Mouse (Mus musculus) limb, embryonic 15.5 days (tissue): ENCODE measurements around the gene Slc39a3. TPM values are rescaled to one million over a fixed set of nuclear protein-coding genes. Genes with fewer than 3 reads are reported as not detected.
A peak's percentile ranks its signal among the peaks of the same experiment; 100 is the strongest.
"Not testable (repeated sequence)": the region's sequence is repeated elsewhere in the genome, so short reads cannot be mapped to it uniquely, and the experiment has no call there.

ENCODE experiments used
- ATAC-seq: fragments of 200-750 bp; cut with Nextera tagmentation; 2 replicates; pipeline ENCODE4 v1.8.0; 2017; ENCODE audit warnings: low read depth, moderate TSS enrichment; ENCODE audit not compliant: insufficient number of reproducible peaks, low FRiP score, low TSS enrichment
- H3K27ac ChIP-seq: fragments of 300-500 bp; sonication (generic); 2 replicates; pipeline ENCODE4 v1.5.1; 2015; ENCODE audit warnings: moderate library complexity, mild to moderate bottlenecking, inconsistent platforms
- H3K27me3 ChIP-seq: fragments of 300-500 bp; sonication (generic); 2 replicates; pipeline ENCODE4 v1.6.1; 2015; ENCODE audit warnings: inconsistent platforms
- H3K36me3 ChIP-seq: fragments of 300-500 bp; sonication (generic); 2 replicates; pipeline ENCODE4 v1.6.1; 2015; ENCODE audit warnings: inconsistent platforms
- H3K4me1 ChIP-seq: fragments of 300-500 bp; sonication (generic); 2 replicates; pipeline ENCODE4 v1.6.1; 2015; ENCODE audit warnings: inconsistent platforms
- H3K4me2 ChIP-seq: fragments of 300-500 bp; sonication (generic); 2 replicates; pipeline ENCODE4 v1.6.1; 2015; ENCODE audit warnings: mild to moderate bottlenecking, inconsistent platforms
- H3K4me3 ChIP-seq: fragments of 300-500 bp; sonication (generic); 2 replicates; pipeline ENCODE4 v1.5.1; 2015; ENCODE audit warnings: mild to moderate bottlenecking, inconsistent platforms
- H3K9ac ChIP-seq: fragments of 300-500 bp; sonication (generic); 2 replicates; pipeline ENCODE4 v1.6.1; 2015; ENCODE audit warnings: inconsistent platforms
- H3K9me3 ChIP-seq: fragments of 300-500 bp; sonication (generic); 2 replicates; pipeline ENCODE4 v1.6.1; 2016; ENCODE audit warnings: inconsistent platforms
- WGBS: fragments of 180-500 bp; shearing (Covaris S2); methylation state at CpG from one replicate; pipeline ENCODE4 v1.1.7; 2015; 5-methylcytosine and 5-hydroxymethylcytosine counted together
- polyA plus RNA-seq: library from polyadenylated mRNA; unstranded; fragments of >200 nt; fragmentation: Nextera tagmentation; extraction: Ambion mirVana; gene quantifications from 2 replicates; pipeline ENCODE4 v1.2.1, GENCODE M21; 2015

Slc39a3 gene
- polyA plus RNA-seq, 1 experiment from 2014 or later = 21.8 TPM

DNA sequence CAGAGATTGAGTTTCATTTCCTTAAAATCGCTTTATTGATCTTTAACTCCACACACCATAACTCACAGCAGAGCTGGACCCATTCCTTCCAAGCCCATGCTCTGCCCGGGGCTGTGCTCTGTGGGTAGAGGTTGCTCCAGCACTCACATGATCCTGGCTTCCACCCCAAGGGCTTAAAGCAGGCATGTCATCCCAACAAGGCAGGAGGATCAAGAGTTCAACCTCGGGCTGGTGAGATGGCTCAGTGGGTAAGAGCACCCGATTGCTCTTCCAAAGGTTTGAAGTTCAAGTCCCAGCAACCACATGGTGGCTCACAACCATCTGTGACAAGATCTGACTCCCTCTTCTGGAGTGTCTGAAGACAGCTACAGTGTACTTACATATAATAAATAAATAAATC is 47.4 kb downstream of the Slc39a3 start:
- not testable (repeated sequence) for H3K4me2 ChIP-seq, ATAC-seq, H3K27ac ChIP-seq, H3K9me3 ChIP-seq, H3K4me3 ChIP-seq, H3K9ac ChIP-seq, H3K36me3 ChIP-seq
- 59% methylated on average over 4 of the region's 4 CpGs for WGBS
- Histone ChIP-seq H3K4me1 (peaks cover 21% of the 10 kb centered on the region), H3K27me3 (peaks cover 25% of the 10 kb centered on the region)

DNA sequence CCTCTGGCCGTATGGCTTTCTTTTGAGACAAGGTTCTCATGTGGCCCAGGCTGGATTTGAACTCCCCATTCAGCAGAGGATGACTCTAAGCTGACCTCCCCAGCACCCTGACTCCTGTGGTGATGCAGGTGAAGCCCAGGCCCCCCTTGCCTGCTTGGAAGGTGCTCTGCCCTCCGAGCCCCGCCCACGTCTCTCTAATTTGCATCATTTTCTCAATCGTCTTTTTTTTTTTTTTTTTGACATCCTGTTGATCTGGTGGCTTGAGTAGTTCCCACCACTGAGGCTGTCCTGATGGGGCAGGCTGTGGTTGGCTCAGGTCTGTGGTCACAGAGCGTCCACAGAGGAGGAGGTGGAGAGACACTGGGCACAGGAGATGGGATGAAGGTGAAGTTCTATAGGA is 47.8 kb downstream of the Slc39a3 start:
- 61% methylated on average over 6 of the region's 6 CpGs for WGBS
- Histone ChIP-seq H3K4me1 (peaks cover 18% of the 10 kb centered on the region), H3K4me3 (no peak overlapping the region), H3K36me3 (no peaks in the 10 kb centered on the region), H3K4me2 (no peak overlapping the region), H3K27ac (no peak overlapping the region), H3K27me3 (peaks cover 25% of the 10 kb centered on the region), H3K9me3 (no peaks in the 10 kb centered on the region), H3K9ac (no peak overlapping the region)
- ATAC-seq = no peak

GRCm38 (mm10) chr10:80987709-80988441 is 49.4 kb downstream of the Slc39a3 start:
- H3K27me3 ChIP-seq = peaks cover 30% of the 10 kb centered on the region
- H3K4me2 ChIP-seq = 0 out of 2 replicates have a peak overlapping the region, but pooled peaks have one; percentile 5

DNA sequence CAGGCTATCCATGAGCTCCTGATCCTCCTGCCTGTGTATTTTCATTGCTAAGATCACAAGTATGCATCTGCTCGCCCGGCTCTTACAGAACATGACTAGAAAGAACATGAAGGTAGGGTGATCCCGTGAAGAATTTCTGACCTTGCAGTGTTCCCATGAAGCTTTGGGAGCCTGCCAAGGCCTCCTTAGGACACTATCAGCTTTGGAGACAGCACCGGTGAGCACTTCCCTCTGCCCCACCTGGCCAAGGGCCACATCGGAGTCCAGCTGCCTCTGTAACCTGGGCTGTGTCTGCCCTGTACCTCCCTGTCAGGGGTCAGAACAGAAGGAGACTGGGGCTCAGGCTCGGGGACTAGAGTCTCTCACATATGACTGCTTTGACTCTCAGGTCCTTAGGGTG is 50.5 kb downstream of the Slc39a3 start:
- Histone ChIP-seq H3K9ac (no peak overlapping the region), H3K4me2 (no peak overlapping the region), H3K4me1 (peaks cover 18% of the 10 kb centered on the region), H3K27me3 (peaks cover 30% of the 10 kb centered on the region), H3K27ac (no peak overlapping the region), H3K9me3 (no peaks in the 10 kb centered on the region), H3K36me3 (no peaks in the 10 kb centered on the region), H3K4me3 (no peak overlapping the region)
- WGBS = 74% methylated on average over 6 of the region's 6 CpGs
- no peak for ATAC-seq

More at GRCm38 (mm10) chr10:80987709-80988441, 49.4 kb downstream of the Slc39a3 start:
- Histone ChIP-seq H3K4me3 (no peak overlapping the region), H3K9ac (no peak overlapping the region), H3K9me3 (no peaks in the 10 kb centered on the region), H3K4me1 (peaks cover 18% of the 10 kb centered on the region), H3K36me3 (no peaks in the 10 kb centered on the region), H3K27ac (peak overlapping the region; percentile 69)
- peak; percentile 84 for ATAC-seq
- WGBS = 9% methylated on average over 10 of the region's 10 CpGs

DNA sequence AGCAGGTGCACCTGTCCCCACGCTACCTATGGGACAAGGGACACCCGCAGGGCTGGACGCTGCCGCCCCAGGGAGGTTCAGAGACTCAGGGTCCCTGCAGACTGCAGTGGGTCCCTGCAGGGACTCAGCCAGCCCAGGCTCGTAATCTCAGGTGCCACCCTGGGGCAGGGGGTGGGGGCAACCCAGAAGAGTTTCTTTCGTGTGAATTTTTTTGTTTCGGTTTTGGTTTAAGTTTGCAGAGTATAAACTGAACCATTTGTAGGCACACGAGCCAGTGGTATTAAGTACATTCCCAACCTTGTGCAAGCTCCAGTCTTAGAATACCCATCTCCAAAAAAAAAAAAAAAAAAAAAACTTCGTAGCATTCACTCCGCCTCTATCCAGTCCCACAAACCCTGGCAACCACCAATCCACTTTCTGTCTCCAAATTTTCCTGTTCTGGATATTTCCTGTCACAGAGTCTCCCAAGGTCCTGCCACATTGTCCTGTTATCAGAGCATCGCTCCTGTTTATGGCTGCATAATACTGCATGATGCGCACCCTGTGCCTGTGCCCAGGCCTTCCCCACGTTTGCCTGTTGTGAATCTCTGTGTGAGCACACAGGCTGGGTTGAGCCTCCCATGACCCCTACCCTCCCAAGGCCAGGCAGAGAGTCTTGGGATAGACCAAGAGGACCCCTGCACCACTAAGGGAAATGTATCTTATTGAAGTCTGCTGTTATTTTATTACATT is 51.1 kb downstream of the Slc39a3 start:
- Histone ChIP-seq H3K4me1 (peaks cover 18% of the 10 kb centered on the region), H3K27me3 (peaks cover 30% of the 10 kb centered on the region), H3K27ac (no peak overlapping the region), H3K9ac (no peak overlapping the region), H3K4me3 (peak overlapping the region; percentile 25), H3K36me3 (no peaks in the 10 kb centered on the region), H3K9me3 (no peaks in the 10 kb centered on the region), H3K4me2 (peak overlapping the region; percentile 46)
- no peak for ATAC-seq
- 32% methylated on average over 13 of the region's 13 CpGs for WGBS

DNA sequence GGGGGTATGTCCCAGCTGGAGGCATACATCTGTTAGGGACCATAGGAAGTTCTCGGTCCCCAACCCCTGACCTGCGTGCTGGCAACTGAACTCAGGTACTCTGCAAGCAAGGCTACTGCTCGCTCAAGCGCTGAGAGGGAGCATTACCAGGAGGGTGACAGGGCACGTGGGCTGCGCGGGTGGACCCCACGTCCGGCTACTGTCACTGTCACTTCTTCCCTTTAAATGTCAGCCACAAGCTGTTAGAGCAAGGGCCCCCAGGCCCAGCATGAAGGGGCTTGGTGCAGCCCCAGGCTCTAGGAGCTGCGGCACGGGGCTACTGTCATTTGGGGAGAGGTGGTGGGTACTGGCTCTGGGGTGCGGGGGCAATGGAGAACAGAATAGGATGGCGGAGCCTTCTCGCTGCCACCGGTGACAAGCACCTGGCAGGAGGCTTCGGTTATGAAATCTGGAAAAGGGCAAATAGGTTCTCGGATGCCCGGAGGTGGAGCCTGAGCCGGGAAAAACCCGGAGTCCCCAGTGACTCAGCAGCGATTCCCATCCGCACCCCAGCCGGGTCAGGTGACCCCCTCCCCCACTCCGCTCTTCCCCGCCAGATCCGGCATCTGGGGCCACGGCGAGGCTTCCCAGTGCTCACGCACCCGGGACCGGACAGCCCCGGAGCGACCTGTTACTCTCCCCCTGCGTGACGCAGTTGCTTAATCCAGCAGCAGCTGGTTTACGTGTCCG is 51.8 kb downstream of the Slc39a3 start:
- no peak overlapping the region for H3K9ac ChIP-seq
- H3K4me1 ChIP-seq = peaks cover 18% of the 10 kb centered on the region
- H3K4me3 ChIP-seq = peak overlapping the region; percentile 25
- H3K4me2 ChIP-seq = peak overlapping the region; percentile 46
- H3K9me3 ChIP-seq = no peaks in the 10 kb centered on the region
- H3K36me3 ChIP-seq = no peaks in the 10 kb centered on the region
- no peak overlapping the region for H3K27ac ChIP-seq
- WGBS = 8% methylated on average over 37 of the region's 37 CpGs
- no peak for ATAC-seq
- H3K27me3 ChIP-seq = peaks cover 30% of the 10 kb centered on the region

DNA sequence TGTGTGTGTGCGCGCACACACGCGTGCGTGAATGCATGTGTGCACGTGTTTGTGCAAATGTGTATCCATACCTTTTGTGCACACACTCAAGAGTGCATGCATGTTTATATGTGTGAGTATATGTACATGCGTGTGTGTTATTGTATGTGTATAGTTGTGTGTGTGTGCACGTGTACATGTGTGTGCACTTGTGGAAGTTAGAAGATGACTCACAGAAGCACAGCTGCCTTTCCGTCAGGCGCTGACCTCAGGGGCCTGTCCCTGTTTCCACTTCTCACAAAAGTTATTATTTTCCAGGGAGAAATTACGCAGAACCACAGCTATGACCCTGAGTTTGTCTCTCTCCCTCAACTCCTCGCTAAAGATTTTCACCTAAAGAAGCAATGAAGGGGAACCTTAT is 53.0 kb downstream of the Slc39a3 start:
- H3K4me1 ChIP-seq = peaks cover 18% of the 10 kb centered on the region
- H3K36me3 ChIP-seq = no peaks in the 10 kb centered on the region
- no peak overlapping the region for H3K4me3 ChIP-seq
- 87% methylated on average over 12 of the region's 12 CpGs for WGBS
- no peak for ATAC-seq
- no peak overlapping the region for H3K27ac ChIP-seq
- peaks cover 30% of the 10 kb centered on the region for H3K27me3 ChIP-seq
- H3K9ac ChIP-seq = no peak overlapping the region
- H3K4me2 ChIP-seq = no peak overlapping the region
- H3K9me3 ChIP-seq = no peaks in the 10 kb centered on the region

- WGBS = 57% methylated on average over 4 of the region's 4 CpGs
- no peaks in the 10 kb centered on the region for H3K9me3 ChIP-seq
- ATAC-seq = no peak
- no peak overlapping the region for H3K4me2 ChIP-seq
- peaks cover 10% of the 10 kb centered on the region for H3K4me1 ChIP-seq
- H3K4me3 ChIP-seq = no peak overlapping the region
- no peak overlapping the region for H3K9ac ChIP-seq
- no peak overlapping the region for H3K27ac ChIP-seq
- H3K36me3 ChIP-seq = no peaks in the 10 kb centered on the region
- peaks cover 30% of the 10 kb centered on the region for H3K27me3 ChIP-seq
These were observed 54.8 kb downstream of the Slc39a3 start for GRCm38 (mm10) chr10:80982381-80982780.

DNA sequence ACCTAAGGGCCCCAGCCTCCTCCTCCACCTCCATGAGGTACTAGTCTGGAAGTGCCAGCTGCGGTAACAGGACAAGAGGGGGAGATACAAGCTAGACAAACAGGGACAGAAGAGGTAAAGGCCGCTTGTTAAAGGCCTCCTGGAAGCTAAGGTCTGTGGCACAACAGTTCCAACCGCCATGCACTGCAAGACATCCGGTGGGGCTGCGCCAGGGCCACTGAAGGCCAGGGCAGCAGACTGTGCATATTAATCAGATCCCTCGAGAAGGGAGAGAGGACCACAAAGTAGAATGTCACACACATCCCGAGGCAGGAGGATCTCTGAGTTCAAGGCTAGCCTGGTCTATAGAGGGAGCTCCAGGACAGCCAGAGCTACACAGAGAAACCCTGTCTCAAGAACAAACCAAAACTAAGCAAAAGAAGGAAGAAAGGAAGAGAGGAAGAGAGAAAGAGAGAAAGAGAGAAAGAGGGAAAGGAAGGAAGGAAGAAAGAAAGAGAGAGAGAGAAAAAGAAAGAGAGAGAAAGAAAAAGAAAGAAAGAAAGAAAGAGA is 55.6 kb downstream of the Slc39a3 start:
- Histone ChIP-seq H3K27me3 (peaks cover 26% of the 10 kb centered on the region), H3K4me1 (peaks cover 10% of the 10 kb centered on the region), H3K9ac (no peak overlapping the region), H3K4me2 (no peak overlapping the region), H3K4me3 (no peak overlapping the region), H3K27ac (no peak overlapping the region), H3K9me3 (no peaks in the 10 kb centered on the region), H3K36me3 (no peaks in the 10 kb centered on the region)
- ATAC-seq = no peak
- WGBS = 56% methylated on average over 7 of the region's 7 CpGs
